Mouse (Mus musculus) C2C12 (cell line): Measurements from ENCODE around the gene Cela3a. TPM values are rescaled to one million over a fixed set of nuclear protein-coding genes. Genes with fewer than 3 reads are reported as not detected.

ENCODE experiments used
- H3K27me3 ChIP-seq: one replicate; pipeline ENCODE4 v1.6.1; 2011; ENCODE audit not compliant: control insufficient read depth, insufficient read depth, insufficient read length
- H3K36me3 ChIP-seq: one replicate; pipeline ENCODE4 v1.6.1; 2011; ENCODE audit not compliant: control insufficient read depth, insufficient read depth
- H3K4me3 ChIP-seq: one replicate; pipeline ENCODE4 v1.5.1; 2011; ENCODE audit warnings: mild to moderate bottlenecking, control low read depth; ENCODE audit not compliant: poor library complexity, insufficient read depth, severe bottlenecking
- H3K79me2 ChIP-seq: one replicate; pipeline ENCODE4 v1.6.1; 2011; ENCODE audit not compliant: control insufficient read depth, insufficient read depth
- H3K79me3 ChIP-seq: one replicate; pipeline ENCODE4 v1.6.1; 2011; ENCODE audit warnings: low read depth, control low read depth
- H3ac ChIP-seq: one replicate; pipeline ENCODE3; 2011; ENCODE audit warnings: low read depth; ENCODE audit not compliant: control insufficient read depth, insufficient read length
- CEBPB ChIP-seq: IDR thresholded peaks from one replicate; pipeline ENCODE4 v1.6.1; 2011; ENCODE audit warnings: low read depth, mild to moderate bottlenecking, control low read depth, moderate library complexity
- CTCF ChIP-seq: IDR thresholded peaks from one replicate; pipeline ENCODE4 v1.5.1; 2011; ENCODE audit not compliant: control insufficient read depth, insufficient read depth, insufficient read length
- FOSL1 ChIP-seq: IDR thresholded peaks from one replicate; pipeline ENCODE4 v1.8.0; 2011; ENCODE audit warnings: mild to moderate bottlenecking, low read length; ENCODE audit not compliant: poor library complexity, insufficient read depth, severe bottlenecking
- MAX ChIP-seq: IDR thresholded peaks from one replicate; pipeline ENCODE4 v1.6.1; 2011; ENCODE audit warnings: mild to moderate bottlenecking, control low read depth
- MYOD1 ChIP-seq: IDR thresholded peaks from one replicate; pipeline ENCODE4 v1.6.1; 2011; ENCODE audit warnings: low read depth; ENCODE audit not compliant: control insufficient read depth, insufficient read length
- MYOG ChIP-seq: IDR thresholded peaks from one replicate; pipeline ENCODE4 v1.6.1; 2011; ENCODE audit not compliant: control insufficient read depth, insufficient read length; ENCODE audit errors: extremely low read depth
- USF1 ChIP-seq: IDR thresholded peaks from one replicate; pipeline ENCODE4 v1.6.1; 2011; ENCODE audit warnings: low read depth, mild to moderate bottlenecking, control low read depth, moderate library complexity
- polyA plus RNA-seq: library from polyadenylated mRNA; unstranded; fragments of >200 nt; fragmentation: generic; extraction: Trizol; gene quantifications from one replicate; pipeline ENCODE4 v1.2.1, GENCODE M21; 2012; ENCODE audit warnings: missing spikeins

Cela3a gene
- polyA plus RNA-seq, 1 experiment = not detected

DNA sequence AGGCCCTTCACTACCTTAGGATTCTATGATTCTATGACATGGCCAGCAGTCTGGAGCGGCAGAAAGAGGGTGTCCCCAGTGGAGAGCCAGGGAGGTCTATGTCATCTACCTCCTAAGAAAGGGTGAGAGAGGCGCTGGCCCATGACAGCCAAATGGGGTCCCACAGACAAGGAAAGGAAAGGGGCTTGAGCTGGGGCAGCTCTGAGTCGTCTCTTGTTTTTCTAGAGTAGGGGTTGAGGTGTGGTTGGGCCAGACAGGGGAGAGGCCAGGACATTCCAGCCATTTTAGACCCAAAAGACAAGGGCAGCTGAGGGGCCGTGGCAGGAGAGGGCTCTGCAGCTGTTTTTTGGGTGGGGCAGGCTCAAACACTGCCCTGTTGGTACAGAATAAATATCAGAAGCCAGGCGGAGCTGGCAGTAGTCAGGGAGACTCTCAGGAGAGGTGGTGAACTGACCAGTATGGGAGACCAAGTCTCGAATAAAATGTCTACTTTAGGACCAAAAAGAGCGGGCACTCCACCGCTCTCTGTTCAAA lies 43.7 kb upstream of the Cela3a start, which contains the start of gene 1700013G24Rik:
Gene 1700013G24Rik, plus strand, starts transcription at position 51 of the 534 bp plus-strand sequence.
- TF ChIP-seq CTCF (no peak), MYOD1 (peak; percentile 75)
- Histone ChIP-seq H3ac (no peak within 1 kb of the TSS), H3K79me2 (no peaks in the 10 kb centered on the region), H3K27me3 (no peaks in the 10 kb centered on the region), H3K36me3 (no peaks in the 10 kb centered on the region), H3K79me3 (no peaks in the 10 kb centered on the region), H3K4me3 (no peak within 1 kb of the TSS)

DNA sequence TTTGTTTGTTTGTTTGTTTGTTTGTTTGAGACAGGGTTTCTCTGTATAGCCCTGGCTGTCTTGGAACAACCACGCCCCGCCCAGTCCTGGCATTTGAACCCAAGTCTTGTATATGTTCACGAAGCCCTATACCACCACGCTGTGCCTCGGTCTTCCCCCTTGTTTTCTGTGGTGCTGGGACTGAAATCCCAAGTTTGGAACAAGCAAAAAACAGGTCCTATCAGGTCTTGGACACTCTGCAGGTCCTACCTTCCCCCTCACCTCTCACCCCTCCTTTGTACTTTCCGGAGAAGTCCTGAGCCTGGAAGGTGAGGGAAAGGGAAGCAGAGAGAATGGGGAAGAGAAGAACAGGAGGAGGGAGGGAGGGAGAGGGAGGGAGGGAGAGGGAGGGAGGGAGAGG lies 42.6 kb upstream of the Cela3a start:
- Histone ChIP-seq H3K79me2 (no peaks in the 10 kb centered on the region), H3K4me3 (no peak overlapping the region), H3ac (no peak overlapping the region), H3K79me3 (no peaks in the 10 kb centered on the region), H3K27me3 (no peaks in the 10 kb centered on the region), H3K36me3 (no peaks in the 10 kb centered on the region)
- TF ChIP-seq MAX = no peak

DNA sequence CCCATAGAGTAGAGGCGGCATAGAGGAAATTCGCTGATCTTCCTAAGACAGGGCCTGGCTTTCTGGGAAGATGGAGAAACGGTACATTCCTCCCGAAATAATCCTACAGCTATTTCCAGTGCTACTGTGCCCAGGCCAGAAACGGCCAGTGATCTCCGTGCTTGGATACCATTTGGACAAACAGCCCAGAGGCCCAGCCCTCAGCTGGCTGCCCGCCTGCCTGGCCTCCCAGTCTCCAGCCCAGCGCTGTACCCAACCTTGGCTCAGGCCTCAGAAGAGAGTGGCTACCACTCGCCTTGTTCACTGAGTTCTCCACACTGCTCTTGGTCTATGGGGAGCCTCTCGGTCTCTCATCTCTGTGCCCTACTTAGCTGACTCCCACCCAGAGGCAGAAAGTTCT lies 40.1 kb upstream of the Cela3a start:
- Histone ChIP-seq H3ac (no peak overlapping the region), H3K36me3 (no peaks in the 10 kb centered on the region), H3K27me3 (no peaks in the 10 kb centered on the region), H3K79me2 (no peaks in the 10 kb centered on the region), H3K79me3 (no peaks in the 10 kb centered on the region), H3K4me3 (no peak overlapping the region)
- TF ChIP-seq FOSL1 (no peak), MYOD1 (no peak), CEBPB (no peak), MYOG (no peak), MAX (no peak), CTCF (no peak), USF1 (no peak)

DNA sequence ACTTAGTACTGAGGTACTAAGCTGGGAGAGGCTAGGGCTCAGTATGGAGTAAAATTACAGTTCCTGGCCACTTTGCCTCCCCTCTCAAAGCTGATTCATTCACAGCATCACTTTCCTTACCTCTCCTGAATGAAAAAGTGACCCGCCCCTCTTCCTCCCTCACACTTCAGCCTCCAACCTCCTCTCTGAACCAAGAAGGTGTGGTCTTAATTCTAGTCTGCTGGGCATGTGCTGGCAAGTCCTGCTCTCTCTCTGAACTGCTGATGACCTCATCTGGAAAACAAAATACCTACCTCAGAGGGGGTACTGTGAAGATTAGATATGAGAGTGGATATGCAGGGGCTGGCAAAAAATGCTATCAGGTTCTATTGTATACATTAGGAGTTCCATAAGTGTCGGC lies 39.5 kb upstream of the Cela3a start:
- H3K79me2 ChIP-seq = no peaks in the 10 kb centered on the region
- no peaks in the 10 kb centered on the region for H3K79me3 ChIP-seq
- H3ac ChIP-seq = peak overlapping the region; percentile 22
- no peaks in the 10 kb centered on the region for H3K36me3 ChIP-seq
- no peaks in the 10 kb centered on the region for H3K27me3 ChIP-seq
- TF ChIP-seq MAX (peak; percentile 63), CEBPB (no peak)
- no peak overlapping the region for H3K4me3 ChIP-seq

DNA sequence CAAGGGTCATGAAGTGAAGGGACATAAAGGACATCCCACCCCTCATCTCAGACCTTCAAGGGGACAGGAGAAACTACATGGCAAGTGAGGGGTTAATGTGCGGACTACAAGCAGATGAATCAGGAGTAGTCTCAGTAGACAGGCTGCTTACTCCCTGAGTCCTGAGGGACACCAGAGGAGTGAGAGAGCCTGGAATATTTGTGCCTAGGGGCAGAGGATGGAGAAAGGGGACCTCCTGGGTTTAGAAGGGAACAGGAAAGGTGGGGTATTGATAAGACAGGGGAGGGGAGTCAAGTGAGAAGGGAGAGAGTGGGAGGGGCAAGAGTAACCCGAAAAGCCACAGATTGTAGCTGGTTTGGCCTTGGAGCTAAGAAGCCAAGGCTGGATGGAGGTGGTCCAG lies 39.0 kb upstream of the Cela3a start:
- no peak overlapping the region for H3K4me3 ChIP-seq
- no peaks in the 10 kb centered on the region for H3K36me3 ChIP-seq
- no peaks in the 10 kb centered on the region for H3K79me3 ChIP-seq
- no peaks in the 10 kb centered on the region for H3K79me2 ChIP-seq
- TF ChIP-seq MAX = no peak
- H3K27me3 ChIP-seq = no peaks in the 10 kb centered on the region
- peak overlapping the region; percentile 49 for H3ac ChIP-seq

DNA sequence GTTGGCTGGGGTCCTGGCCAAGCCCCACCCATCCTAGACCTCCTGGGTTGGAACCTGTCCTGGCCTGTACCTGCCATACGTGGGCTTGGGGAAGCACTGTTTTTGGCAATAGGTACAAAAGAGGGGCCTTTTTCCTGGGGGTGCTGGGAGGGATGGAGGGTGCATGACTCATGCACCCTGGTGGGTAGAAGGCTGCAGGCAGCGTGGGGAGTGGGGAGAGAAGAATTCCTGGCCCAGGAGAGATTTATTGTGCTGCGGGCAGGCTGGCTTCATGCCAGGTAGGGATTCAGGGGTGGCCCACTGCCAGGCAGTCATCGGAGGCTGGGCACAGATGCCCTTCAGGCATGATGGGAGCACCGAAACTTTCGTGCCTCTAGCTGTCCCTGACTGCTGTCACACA lies 38.6 kb upstream of the Cela3a start:
- H3K79me2 ChIP-seq = no peaks in the 10 kb centered on the region
- H3K36me3 ChIP-seq = no peaks in the 10 kb centered on the region
- no peak overlapping the region for H3K4me3 ChIP-seq
- no peaks in the 10 kb centered on the region for H3K79me3 ChIP-seq
- peak overlapping the region; percentile 49 for H3ac ChIP-seq
- H3K27me3 ChIP-seq = no peaks in the 10 kb centered on the region
- TF ChIP-seq CEBPB (no peak), USF1 (no peak), CTCF (no peak), MYOD1 (peak; percentile 37), MYOG (no peak), MAX (peak; percentile 22), FOSL1 (peak; percentile 74)
